Mouse (Mus musculus): ENCODE results near the gene Slco1c1. TPM values are rescaled to one million over a fixed set of nuclear protein-coding genes. Genes with fewer than 3 reads are reported as not detected.

The Slco1c1 gene
- polyA plus RNA-seq, 1 experiment = not detected

Other genes with a start within 250 kb of the Slco1c1 start
- not detected in 2 replicates for gene Slco1b2, start 105.2 kb downstream of the Slco1c1 start, polyA plus RNA-seq (2012; ENCODE audit: insufficient read depth, insufficient read length, missing spikeins)
- gene Gm5724, start 249.4 kb downstream of the Slco1c1 start, polyA plus RNA-seq (2012; ENCODE audit: insufficient read depth, insufficient read length, missing spikeins) = not detected in 2 replicates